Mouse (Mus musculus) C3H10T1/2 (cell line): ENCODE data around the gene Slmap. TPM values are rescaled to one million over a fixed set of nuclear protein-coding genes. Genes with fewer than 3 reads are reported as not detected.

Experiments used
- polyA plus RNA-seq, 2 experiments: library from polyadenylated mRNA; unstranded; fragments of >200 nt; fragmentation: generic; extraction: Trizol; gene quantifications; one replicate each; pipeline ENCODE4 v1.2.1; 2012; ENCODE audit warnings: missing spikeins in 2 of 2

The Slmap gene
- 1 to 10 TPM in 1 of 2 experiments, under 1 TPM in 1; 0.64 to 6.7 TPM for polyA plus RNA-seq

GRCm38 (mm10) chr14:26534757-26535479, at the start of gene Slmap:
Gene Slmap (minus strand): TSS chr14:26534931.

GRCm38 (mm10) chr14:26573556-26573955, 38.8 kb upstream of the Slmap start, which contains the start of gene Dennd6a:
Gene Dennd6a (plus strand): TSS chr14:26573856.

Other genes starting within 250 kb of the Slmap start
- 1 to 10 TPM in 1 of 2 experiments, under 1 TPM in 1; 0.35 to 3.9 TPM for gene Dennd6a, start 38.9 kb upstream of the Slmap start, polyA plus RNA-seq
- 100 to 1,000 TPM in 1 of 2 experiments, 10 to 100 TPM in 1; 41.8 to 127 TPM for gene Arf4, start 103.1 kb upstream of the Slmap start, polyA plus RNA-seq
- 1 to 10 TPM in 1 of 2 experiments, under 1 TPM in 1; 0.25 to 1.3 TPM for gene Pde12, start 135.0 kb upstream of the Slmap start, polyA plus RNA-seq
- not detected for gene Dnah12, start 158.3 kb upstream of the Slmap start, polyA plus RNA-seq